Mouse (Mus musculus) 416B (cell line): ENCODE measurements around the gene Serpinf2.
"Not testable (repeated sequence)": the region's sequence is repeated elsewhere in the genome, so short reads cannot be mapped to it uniquely, and the experiment has no call there.

Experiments
- DNase-seq: peaks from one replicate; pipeline ENCODE4 v3.0.0; 2011; ENCODE audit warnings: low read depth

Serpinf2 gene

DNA sequence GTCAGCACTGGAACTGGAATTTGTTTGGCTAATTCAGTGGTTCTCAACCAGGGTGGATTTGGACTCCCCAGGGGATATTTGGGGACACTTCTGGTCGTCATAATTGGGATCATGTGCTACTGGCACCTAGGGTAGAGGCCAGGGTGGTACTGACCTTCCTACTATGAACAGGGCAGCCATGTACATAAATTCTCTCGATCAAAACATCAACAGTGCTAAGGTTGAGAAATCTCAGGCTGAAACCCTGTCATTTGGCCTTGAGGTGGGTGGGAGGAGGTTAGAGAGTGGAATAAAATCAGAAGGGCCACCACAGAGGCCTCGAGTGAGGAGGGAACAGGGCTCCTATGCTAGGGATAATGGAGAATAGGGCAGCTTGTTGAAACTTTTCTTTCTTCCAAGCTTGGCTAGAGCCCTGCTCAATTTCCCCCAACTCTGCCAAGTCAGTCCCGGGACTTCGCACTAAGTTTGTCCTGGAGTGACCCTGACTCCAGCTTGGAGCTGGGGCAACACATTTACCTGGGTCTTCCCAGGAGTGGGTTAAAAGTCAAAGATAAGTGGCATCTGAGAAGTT is 19.8 kb upstream of the Serpinf2 start:
- DNase-seq, result peak; percentile 66

GRCm38 (mm10) chr11:75458628-75459041 is 19.2 kb upstream of the Serpinf2 start:
- peak; percentile 97 for DNase-seq

DNA sequence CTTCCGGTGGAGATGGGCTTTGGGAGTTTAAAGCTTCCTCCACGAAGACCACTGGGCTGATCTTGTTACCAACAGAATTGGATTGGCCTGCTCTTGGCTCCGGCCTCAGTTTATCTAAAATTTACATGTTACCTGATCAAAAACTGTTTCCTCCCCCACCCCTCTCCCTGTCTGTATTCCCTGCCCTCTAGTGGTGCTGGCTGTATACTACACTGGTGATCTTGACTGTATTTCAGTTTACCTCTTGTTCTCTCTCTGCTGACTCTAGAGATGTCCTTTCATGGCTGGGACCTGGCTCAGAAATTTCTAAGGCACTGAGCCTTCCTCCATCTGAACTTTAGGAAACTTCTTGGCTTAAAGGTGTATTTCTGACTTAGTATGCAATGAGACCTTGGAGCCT is 18.8 kb upstream of the Serpinf2 start:
- DNase-seq, result peak; percentile 82

DNA sequence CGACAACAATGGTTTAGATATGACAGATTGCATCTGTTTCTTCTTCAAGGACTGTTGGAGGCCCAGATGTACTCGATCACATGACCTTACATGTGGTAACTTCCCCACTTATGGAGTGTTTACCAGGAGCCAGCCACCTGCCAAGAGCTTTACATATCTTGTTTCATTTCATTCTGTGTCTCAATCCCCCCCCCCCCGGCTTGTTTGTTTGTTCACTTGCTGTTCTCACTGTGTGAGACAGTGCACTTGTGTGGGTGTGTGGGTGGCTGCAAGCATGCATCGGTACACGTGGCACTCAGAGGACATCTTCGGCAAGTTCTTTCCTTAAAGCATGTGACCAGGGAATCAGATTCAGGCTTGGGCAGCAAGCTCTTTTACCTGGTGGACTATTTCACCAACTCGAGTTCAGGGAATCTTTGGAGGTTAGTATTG is 17.1 kb upstream of the Serpinf2 start:
- DNase-seq, result peak; percentile 38

DNA sequence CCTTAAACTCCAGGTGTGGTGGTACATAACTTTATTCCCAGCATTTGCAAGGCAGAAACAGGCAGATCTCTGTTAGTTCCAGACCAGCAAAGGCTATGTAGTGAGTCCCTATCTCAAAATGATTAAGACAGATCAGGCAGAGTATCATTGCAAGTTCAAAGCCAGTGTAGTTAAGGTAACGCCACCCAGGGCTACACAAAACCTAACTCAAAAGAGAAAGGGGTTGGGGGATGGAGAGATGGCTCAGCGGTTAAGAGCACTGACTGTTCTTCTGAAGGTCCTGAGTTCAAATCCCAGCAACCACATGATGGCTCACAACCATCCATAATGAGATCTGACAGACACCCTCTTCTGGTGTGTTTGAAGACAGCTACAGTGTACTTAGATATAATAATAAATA is 16.6 kb upstream of the Serpinf2 start:
- DNase-seq, result not testable (repeated sequence)

GRCm38 (mm10) chr11:75455041-75455736 is 15.8 kb upstream of the Serpinf2 start:
- DNase-seq, result peak; percentile 37

- DNase-seq, result peak; percentile 96
Measured at GRCm38 (mm10) chr11:75453991-75454930, 14.9 kb upstream of the Serpinf2 start, which contains the start of gene Wdr81. Wdr81 (minus strand) TSS chr11:75454717.

GRCm38 (mm10) chr11:75452812-75453557 is 13.6 kb upstream of the Serpinf2 start:
- no peak for DNase-seq

GRCm38 (mm10) chr11:75452081-75452480 is 12.7 kb upstream of the Serpinf2 start:
- DNase-seq, result no peak

- DNase-seq, result no peak
Measured at GRCm38 (mm10) chr11:75450936-75451335, 11.5 kb upstream of the Serpinf2 start.

DNA sequence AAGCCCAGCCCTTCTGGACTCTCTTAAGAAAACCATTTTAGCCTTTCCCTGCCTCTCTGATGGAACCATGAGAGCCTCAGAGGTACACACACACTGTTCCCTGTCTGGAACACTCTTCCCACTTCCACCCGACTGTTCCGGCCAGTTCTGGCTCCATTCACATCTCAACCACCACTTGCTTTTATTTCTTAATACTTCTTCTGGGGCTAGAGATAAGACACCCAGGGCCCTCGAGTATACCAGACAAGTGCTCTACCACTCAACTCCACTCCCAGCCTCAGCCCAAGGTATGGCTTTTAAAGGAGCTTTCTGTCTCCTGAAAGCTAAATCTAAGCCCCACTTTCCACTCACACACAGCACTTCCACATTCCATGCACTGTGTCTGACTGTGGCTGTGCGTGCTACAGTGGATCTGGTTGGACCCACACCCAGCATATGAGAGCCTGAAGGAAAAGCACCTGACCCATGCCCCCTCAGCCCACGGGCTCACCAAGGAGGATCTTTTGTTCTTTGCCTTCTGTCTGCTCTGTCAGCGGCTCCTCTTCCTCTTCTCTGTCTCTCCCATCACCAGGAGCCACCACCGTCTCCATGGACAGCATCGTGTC is 11.0 kb upstream of the Serpinf2 start:
- DNase-seq, result peak; percentile 77

DNA sequence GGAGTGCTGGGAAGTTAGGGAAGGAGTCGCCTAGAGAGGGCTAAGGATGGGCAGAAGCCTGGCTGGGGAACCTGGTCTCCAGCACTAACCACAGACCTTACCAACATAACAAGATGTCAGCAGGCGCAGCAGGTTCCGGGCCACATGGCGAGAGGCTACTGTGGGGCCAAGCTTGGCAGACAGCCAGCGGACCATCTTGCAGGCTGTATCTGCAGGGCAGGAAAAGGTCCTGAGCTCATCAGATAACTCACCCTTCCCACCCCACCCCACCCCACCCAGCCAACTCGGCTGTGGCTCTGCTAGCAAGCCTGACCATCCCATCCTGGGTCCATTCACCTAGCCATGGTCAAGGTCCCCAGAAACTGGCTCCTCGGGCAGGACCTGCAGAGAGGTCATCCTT is 10.3 kb upstream of the Serpinf2 start:
- DNase-seq, result peak; percentile 96

GRCm38 (mm10) chr11:75448575-75448974 is 9.2 kb upstream of the Serpinf2 start:
- no peak for DNase-seq

DNA sequence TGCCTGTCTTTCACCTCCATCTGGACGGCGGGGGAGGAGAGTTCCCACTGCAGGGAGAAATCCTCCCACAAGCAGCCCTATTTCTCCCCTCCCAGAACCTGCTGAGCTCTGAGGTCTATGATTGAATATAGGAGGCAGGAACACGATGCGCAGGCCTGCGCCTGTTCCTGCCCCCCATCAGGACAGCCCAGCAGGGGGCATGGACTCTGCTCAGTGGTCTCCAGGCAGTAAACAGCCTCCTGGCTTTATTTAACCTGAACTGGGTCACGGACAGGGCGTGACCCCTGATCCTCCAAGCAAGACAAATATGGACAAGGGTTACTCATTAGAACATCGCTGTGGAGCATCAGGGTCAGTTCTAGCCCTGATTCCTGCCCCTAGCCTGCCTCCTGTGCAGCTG is 4.3 kb upstream of the Serpinf2 start:
- DNase-seq, result no peak

GRCm38 (mm10) chr11:75441601-75442000 is 2.2 kb upstream of the Serpinf2 start:
- no peak for DNase-seq

GRCm38 (mm10) chr11:75441034-75441433 is 1.6 kb upstream of the Serpinf2 start:
- no peak for DNase-seq

- no peak for DNase-seq
Measured at GRCm38 (mm10) chr11:75439951-75440350, 560 bp upstream of the Serpinf2 start.

DNA sequence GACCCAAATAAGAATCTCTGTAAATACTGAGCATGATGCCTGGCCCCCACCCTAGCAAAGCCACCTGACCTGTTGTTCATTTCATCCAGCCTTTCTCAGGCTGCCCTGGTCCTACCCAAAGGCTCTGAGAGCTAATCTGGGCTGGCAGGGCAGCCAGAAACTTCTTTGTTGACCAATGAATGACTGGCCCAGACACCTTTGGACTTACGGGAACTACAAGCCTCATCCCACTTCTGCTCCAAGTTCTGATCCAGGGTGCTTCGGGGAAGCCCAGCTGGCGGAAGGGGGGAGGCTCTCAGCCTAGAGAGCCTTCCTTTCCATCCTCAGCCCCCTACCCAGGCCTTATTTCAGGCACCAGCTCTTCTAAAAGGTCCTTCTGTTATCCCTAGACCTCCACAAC is 587 bp downstream of the Serpinf2 start:
- no peak for DNase-seq

GRCm38 (mm10) chr11:75438194-75438593 is 1.2 kb downstream of the Serpinf2 start:
- DNase-seq, result no peak

GRCm38 (mm10) chr11:75434138-75434537 is 5.3 kb downstream of the Serpinf2 start:
- DNase-seq, result no peak

DNA sequence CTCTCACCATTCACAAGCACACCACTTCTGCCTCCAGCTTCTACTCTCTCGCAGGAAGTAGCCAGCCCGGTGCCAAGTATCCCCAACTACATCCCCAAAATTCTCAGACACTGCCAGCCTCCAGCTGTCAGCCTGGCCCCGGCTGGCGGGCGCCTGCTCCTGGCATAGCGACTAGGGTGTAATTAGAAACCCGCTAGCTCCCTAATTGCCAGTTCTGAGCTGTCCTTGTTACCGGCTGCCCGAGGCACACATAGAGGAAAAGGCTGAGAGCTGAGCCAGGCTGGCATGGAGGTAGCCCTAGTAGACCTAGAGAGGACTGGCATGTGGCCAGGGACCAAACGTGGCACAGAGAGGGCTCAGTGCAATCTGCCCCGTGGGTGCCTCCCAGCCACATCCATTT is 8.1 kb downstream of the Serpinf2 start:
- no peak for DNase-seq
